9 mouse cellular contexts compared by ENCODE assay signal in genomic region chr7:46131266-46131665, GRCm38 (mm10). TPM values are rescaled to one million over a fixed set of nuclear protein-coding genes. Genes with fewer than 3 reads are reported as not detected.
DNase-seq lines count a peak whose midpoint lies in the region; ATAC-seq lines count a peak whose summit lies in the region.
"Had no signal": no experiment of that assay in that cellular context is flagged by ENCODE, and none has a peak within 500 bp of the region (broad histone marks: within the 10 kb centered on the region; RNA-seq: fewer than 3 reads in every experiment).

No protein-coding gene starts in this region.

- intact Hi-C loops in left cerebral cortex, postnatal 10 days (cut with DNase I) = no loop called here

- no peak overlapping the region for H3K27ac ChIP-seq in kidney, embryonic 14.5 days (ENCODE audit: low read depth, low read length)
- no peak overlapping the region for H3K27ac ChIP-seq in limb, embryonic 10.5 days
- H3K27ac ChIP-seq: liver, embryonic 12.5 days had no signal

- H3K36me3 ChIP-seq in kidney, embryonic 14.5 days (ENCODE audit: control insufficient read depth, insufficient read depth, low read length) = no peaks in the 10 kb centered on the region
- H3K36me3 ChIP-seq in limb, embryonic 10.5 days = no peaks in the 10 kb centered on the region
- H3K36me3 ChIP-seq: liver, embryonic 12.5 days had no signal

- no peaks in the 10 kb centered on the region for H3K27me3 ChIP-seq in kidney, embryonic 14.5 days (ENCODE audit: control insufficient read depth, insufficient read depth, low read length)
- H3K27me3 ChIP-seq in limb, embryonic 10.5 days (ENCODE audit: low read depth, poor library complexity, severe bottlenecking) = peaks cover 23% of the 10 kb centered on the region

- H3K4me2 ChIP-seq in kidney, embryonic 14.5 days (replicated peaks; ENCODE audit: low read depth, low read length) = no peak overlapping the region
- H3K4me2 ChIP-seq: liver, embryonic 12.5 days had no signal

- WGBS in large intestine, adult 2 months = 20% methylated on average over 3 of the region's 3 CpGs
- WGBS in kidney, embryonic 14.5 days = 27% methylated on average over 3 of the region's 3 CpGs
- 42% methylated on average over 3 of the region's 3 CpGs for WGBS in limb, embryonic 10.5 days

- no peaks in the 10 kb centered on the region for H3K9me3 ChIP-seq in kidney, embryonic 14.5 days (ENCODE audit: control insufficient read depth, low read length)
- H3K9me3 ChIP-seq in limb, embryonic 10.5 days (replicated peaks) = no peaks in the 10 kb centered on the region
- H3K9me3 ChIP-seq: liver, embryonic 12.5 days had no signal

- H3K4me1 ChIP-seq in kidney, embryonic 14.5 days (ENCODE audit: control insufficient read depth, insufficient read depth, low read length) = peaks cover 4% of the 10 kb centered on the region; the same call in 1 of the 2 replicates
- H3K4me1 ChIP-seq in limb, embryonic 10.5 days = peaks cover 47% of the 10 kb centered on the region

- no peak overlapping the region for H3K9ac ChIP-seq in kidney, embryonic 14.5 days (ENCODE audit: low read depth, low read length)
- H3K9ac ChIP-seq: liver, embryonic 12.5 days had no signal

- no peak overlapping the region for H3K4me3 ChIP-seq in kidney, embryonic 14.5 days (ENCODE audit: low read length)
- no peak overlapping the region for H3K4me3 ChIP-seq in limb, embryonic 10.5 days
- H3K4me3 ChIP-seq: liver, embryonic 12.5 days had no signal

- DNase-seq in left cerebral cortex, adult 18-20 months (ENCODE audit: low spot score in 2 of 2) = peak; percentile 61 to 63
- DNase-seq in left cerebral cortex, postnatal 10 days (ENCODE audit: extremely low spot score in 1 of 2, low spot score in 2 of 2) = no peak
- peak; percentile 55 for DNase-seq in 416B (ENCODE audit: low read depth)
- peak; percentile 41 for DNase-seq in adrenal gland, postnatal 14 days
- peak; percentile 44 for DNase-seq in large intestine, adult 2 months (ENCODE audit: low read depth, low spot score)
- no peak for DNase-seq in limb, embryonic 10.5 days (ENCODE audit: low spot score)

- no peak for ATAC-seq in megakaryocyte, adult 5-6 weeks (ENCODE audit: poor library complexity, severe bottlenecking)
- no peak for ATAC-seq in kidney, embryonic 14.5 days (ENCODE audit: low FRiP score, low TSS enrichment)
- ATAC-seq: liver, embryonic 12.5 days had no signal

RNA-seq across cellular contexts. Expression of gene Kcnj11, which starts 30.7 kb away (rescaled TPM):
- total RNA-seq in left cerebral cortex, adult 18-20 months (2021) = 10 to 100 TPM; 38.7 to 43.1 TPM
- 10 to 100 TPM; 19.4 to 19.5 TPM for total RNA-seq in left cerebral cortex, postnatal 10 days (2021)
- 1.0 and 1.3 TPM in 2 replicates for total RNA-seq in adrenal gland, postnatal 14 days (2021)
- 1.1 and 1.2 TPM in 2 replicates for polyA plus RNA-seq in large intestine, adult 2 months (2012; rRNA removed)
- not detected in 2 replicates for total RNA-seq in megakaryocyte, adult 5-6 weeks (2015)
- not detected in 2 replicates for total RNA-seq in megakaryocyte, adult 5-6 weeks (2017)
- 0.10 and 0.19 TPM in 2 replicates for polyA plus RNA-seq in kidney, embryonic 14.5 days (2014; fragmentation: Nextera tagmentation; extraction: Ambion mirVana)
- 0.06 and 0.13 TPM in 2 replicates for polyA plus RNA-seq in limb, embryonic 10.5 days (2016; fragmentation: Nextera tagmentation; extraction: Ambion mirVana)
- polyA plus RNA-seq: liver, embryonic 12.5 days had no signal

RNA-seq across cellular contexts. Expression of gene Abcc8, which starts 48.6 kb away (rescaled TPM):
- total RNA-seq in left cerebral cortex, adult 18-20 months (2021) = 10 to 100 TPM; 34.8 to 39.2 TPM
- 10 to 100 TPM; 28.8 to 31.1 TPM for total RNA-seq in left cerebral cortex, postnatal 10 days (2021)
- total RNA-seq in adrenal gland, postnatal 14 days (2021) = 0.45 and 0.93 TPM in 2 replicates
- 1.2 and 1.6 TPM in 2 replicates for polyA plus RNA-seq in large intestine, adult 2 months (2012; rRNA removed)
- total RNA-seq in megakaryocyte, adult 5-6 weeks (2015) = not detected in 2 replicates
- total RNA-seq in megakaryocyte, adult 5-6 weeks (2017) = 0.04 TPM in 1 of 2 replicates, not detected in the other
- 1.5 and 1.9 TPM in 2 replicates for polyA plus RNA-seq in kidney, embryonic 14.5 days (2014; fragmentation: Nextera tagmentation; extraction: Ambion mirVana)
- 0.40 and 0.74 TPM in 2 replicates for polyA plus RNA-seq in limb, embryonic 10.5 days (2016; fragmentation: Nextera tagmentation; extraction: Ambion mirVana)

Comparison
In these comparisons a context has a peak if more than half of its experiments do, and no peak if none do; other contexts are left out.
1. DNase-seq: peak in left cerebral cortex, adult 18-20 months (2 of 2), 416B (single experiment), adrenal gland, postnatal 14 days (single experiment) and large intestine, adult 2 months (single experiment); none in left cerebral cortex, postnatal 10 days (0 of 2) and limb, embryonic 10.5 days (single experiment).
2. RNA of gene Abcc8, which starts 48.6 kb away (total RNA-seq): 34.8 to 39.2 TPM in left cerebral cortex, adult 18-20 months and 28.8 to 31.1 TPM in left cerebral cortex, postnatal 10 days; 0.45 to 0.93 TPM in adrenal gland, postnatal 14 days and 0.04 TPM in megakaryocyte, adult 5-6 weeks; every median in the first group is over 10 times any median in the second.